Mouse (Mus musculus) stomach, embryonic 14.5 days (tissue): Measurements from ENCODE around the gene Lrrk1. TPM values are rescaled to one million over a fixed set of nuclear protein-coding genes. Genes with fewer than 3 reads are reported as not detected.
A peak's percentile ranks its signal among the peaks of the same experiment; 100 is the strongest.

Experiments
- ATAC-seq: fragments of 200-750 bp; cut with Nextera tagmentation; 2 replicates; pipeline ENCODE4 v1.8.0; 2017; ENCODE audit warnings: low read depth, moderate TSS enrichment; ENCODE audit not compliant: insufficient number of reproducible peaks, insufficient read depth, low FRiP score
- H3K27ac ChIP-seq: fragments of 300-500 bp; sonication (generic); 2 replicates; pipeline ENCODE4 v1.5.1; 2014; ENCODE audit warnings: mild to moderate bottlenecking, low read length, moderate library complexity, mixed read lengths
- H3K27me3 ChIP-seq: fragments of 300-500 bp; sonication (generic); 2 replicates; pipeline ENCODE4 v1.6.1; 2014; ENCODE audit warnings: low read length, control low read depth, mixed read lengths; ENCODE audit not compliant: control insufficient read depth, insufficient read depth
- H3K36me3 ChIP-seq: fragments of 300-500 bp; sonication (generic); 2 replicates; pipeline ENCODE4 v1.6.1; 2014; ENCODE audit warnings: mild to moderate bottlenecking, control low read depth, low read length, moderate library complexity, mixed read lengths; ENCODE audit not compliant: control insufficient read depth, insufficient read depth
- H3K4me1 ChIP-seq: fragments of 300-500 bp; sonication (generic); 2 replicates; pipeline ENCODE4 v1.6.1; 2014; ENCODE audit warnings: low read length, control low read depth, mixed read lengths; ENCODE audit not compliant: control insufficient read depth, insufficient read depth
- H3K4me2 ChIP-seq: fragments of 300-500 bp; sonication (generic); replicated peaks from 2 replicates; pipeline ENCODE4 v1.6.1; 2014; ENCODE audit warnings: low read depth, low read length, control low read depth
- H3K4me3 ChIP-seq: fragments of 300-500 bp; sonication (generic); 2 replicates; pipeline ENCODE4 v1.5.1; 2014; ENCODE audit warnings: low read depth, low read length, control low read depth
- H3K9ac ChIP-seq: fragments of 300-500 bp; sonication (generic); replicated peaks from 2 replicates; pipeline ENCODE4 v1.6.1; 2014; ENCODE audit warnings: low read depth, mild to moderate bottlenecking, control low read depth, low read length, moderate library complexity, mixed read lengths
- H3K9me3 ChIP-seq: fragments of 300-500 bp; sonication (generic); 2 replicates; pipeline ENCODE4 v1.6.1; 2016; ENCODE audit warnings: low read depth, low read length, control low read depth; ENCODE audit not compliant: control insufficient read depth
- WGBS: fragments of 180-500 bp; shearing (Covaris S2); extraction: QIAGEN DNeasy Blood & Tissue Kit; methylation state at CpG from one replicate; pipeline ENCODE4 v1.1.7; 2014; 5-methylcytosine and 5-hydroxymethylcytosine counted together
- polyA plus RNA-seq: library from polyadenylated mRNA; unstranded; fragments of >200 nt; fragmentation: Nextera tagmentation; extraction: Ambion mirVana; gene quantifications from 2 replicates; pipeline ENCODE4 v1.2.1, GENCODE M21; 2014

Gene Lrrk1
- polyA plus RNA-seq, 1 experiment from 2014 or later, result 17.9 TPM

DNA sequence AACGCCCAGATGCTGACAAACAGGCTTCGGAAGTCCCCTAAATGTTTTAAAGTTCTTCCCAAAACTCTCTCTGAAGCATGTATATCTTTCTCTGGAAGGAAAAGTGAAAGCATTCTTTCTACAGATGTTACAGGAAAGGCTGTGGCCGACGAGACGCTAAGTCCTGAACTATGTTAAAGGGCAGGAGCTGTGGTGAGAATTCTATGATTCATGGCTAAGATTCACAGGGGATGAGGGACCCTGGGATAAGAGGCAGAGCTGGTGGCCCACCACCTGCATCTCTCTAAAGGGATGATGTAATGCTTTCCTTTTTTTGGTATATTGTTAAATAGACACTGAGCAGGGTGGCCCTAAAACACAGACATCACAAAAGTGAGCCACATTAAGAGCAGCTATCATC is 44.8 kb downstream of the Lrrk1 start:
- no peak overlapping the region for H3K9ac ChIP-seq
- H3K27ac ChIP-seq, result no peak overlapping the region
- no peaks in the 10 kb centered on the region for H3K9me3 ChIP-seq
- peaks cover 18% of the 10 kb centered on the region for H3K4me1 ChIP-seq
- H3K36me3 ChIP-seq, result no peaks in the 10 kb centered on the region
- no peak for ATAC-seq
- no peak overlapping the region for H3K4me3 ChIP-seq
- no peak overlapping the region for H3K4me2 ChIP-seq
- WGBS, result 71% methylated on average over 5 of the region's 5 CpGs
- H3K27me3 ChIP-seq, result no peaks in the 10 kb centered on the region

DNA sequence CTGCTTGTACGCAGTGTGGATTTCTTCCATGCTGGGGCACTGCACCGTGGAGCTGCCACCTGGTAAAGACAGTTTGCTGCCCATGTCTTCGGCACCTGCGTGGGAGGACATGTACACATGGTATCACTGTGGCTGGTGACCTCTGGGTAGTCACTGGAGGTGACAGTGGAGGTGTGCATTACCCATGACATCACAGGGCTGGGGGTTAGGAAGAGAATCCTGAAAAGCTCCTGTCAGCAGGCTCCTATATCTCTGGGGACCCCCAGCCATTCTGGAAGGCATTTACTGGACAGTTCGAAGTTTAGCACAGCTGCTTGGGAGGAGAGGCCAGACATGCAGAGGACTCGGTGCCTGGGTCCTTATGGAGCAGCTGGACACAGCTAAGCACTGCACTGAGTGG is 45.3 kb downstream of the Lrrk1 start:
- 74% methylated on average over 6 of the region's 6 CpGs for WGBS
- H3K9ac ChIP-seq, result no peak overlapping the region
- H3K36me3 ChIP-seq, result no peaks in the 10 kb centered on the region
- no peak overlapping the region for H3K4me3 ChIP-seq
- no peak overlapping the region for H3K27ac ChIP-seq
- peaks cover 18% of the 10 kb centered on the region for H3K4me1 ChIP-seq
- no peaks in the 10 kb centered on the region for H3K27me3 ChIP-seq
- H3K4me2 ChIP-seq, result no peak overlapping the region
- no peak for ATAC-seq
- H3K9me3 ChIP-seq, result no peaks in the 10 kb centered on the region

DNA sequence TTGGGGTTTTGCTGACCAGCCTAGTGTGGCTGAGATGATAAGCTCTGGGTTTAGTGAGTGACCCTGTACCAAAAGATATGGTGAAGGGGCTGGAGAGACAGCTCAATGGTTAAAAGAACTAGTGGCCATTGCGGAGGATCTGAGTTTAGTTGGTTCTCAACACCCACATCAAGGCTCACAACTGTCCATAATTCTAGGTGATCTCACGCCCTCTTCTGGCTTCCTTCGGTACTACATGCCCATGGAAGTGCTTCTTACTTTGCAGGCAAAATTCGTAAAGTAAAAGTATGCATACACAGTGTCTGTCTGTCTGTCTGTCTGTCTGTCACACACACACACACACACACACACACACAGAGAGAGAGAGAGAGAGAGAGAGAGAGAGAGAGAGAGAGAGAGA is 45.8 kb downstream of the Lrrk1 start:
- H3K4me2 ChIP-seq, result no peak overlapping the region
- no peak overlapping the region for H3K27ac ChIP-seq
- peaks cover 15% of the 10 kb centered on the region for H3K4me1 ChIP-seq
- no peak overlapping the region for H3K4me3 ChIP-seq
- WGBS, result 42% methylated on average over 4 of the region's 4 CpGs
- H3K27me3 ChIP-seq, result no peaks in the 10 kb centered on the region
- H3K9ac ChIP-seq, result no peak overlapping the region
- no peak for ATAC-seq
- H3K36me3 ChIP-seq, result no peaks in the 10 kb centered on the region
- H3K9me3 ChIP-seq, result no peaks in the 10 kb centered on the region

DNA sequence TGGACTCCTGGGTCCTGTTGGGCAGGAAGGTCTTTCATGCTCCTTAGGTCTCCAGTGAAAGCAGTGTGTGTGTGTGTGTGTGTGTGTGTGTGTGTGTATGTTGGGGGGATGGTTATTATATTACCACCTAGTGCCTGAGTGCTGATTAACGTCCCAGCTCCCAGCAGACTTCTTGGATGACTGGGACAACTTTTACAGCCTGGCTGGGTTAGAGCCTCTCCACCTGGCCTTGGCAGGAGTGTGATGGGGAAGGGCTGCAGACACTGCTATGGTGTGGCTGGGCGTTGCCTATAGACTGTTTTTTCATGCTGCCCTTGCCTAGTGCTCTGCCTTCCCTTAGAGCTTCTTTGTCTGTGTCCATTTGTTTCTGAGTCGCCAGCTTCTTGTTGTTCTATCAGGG is 48.1 kb downstream of the Lrrk1 start:
- Histone ChIP-seq H3K27ac (peak overlapping the region; percentile 49; the same call in 1 of the 2 replicates), H3K4me2 (no peak overlapping the region), H3K4me3 (no peak overlapping the region), H3K27me3 (no peaks in the 10 kb centered on the region), H3K9me3 (no peaks in the 10 kb centered on the region), H3K4me1 (peaks cover 12% of the 10 kb centered on the region), H3K36me3 (no peaks in the 10 kb centered on the region), H3K9ac (no peak overlapping the region)
- ATAC-seq, result 0 out of 2 replicates have a peak, but pooled peaks have one; percentile 42
- WGBS, result 22% methylated on average over 3 of the region's 3 CpGs

DNA sequence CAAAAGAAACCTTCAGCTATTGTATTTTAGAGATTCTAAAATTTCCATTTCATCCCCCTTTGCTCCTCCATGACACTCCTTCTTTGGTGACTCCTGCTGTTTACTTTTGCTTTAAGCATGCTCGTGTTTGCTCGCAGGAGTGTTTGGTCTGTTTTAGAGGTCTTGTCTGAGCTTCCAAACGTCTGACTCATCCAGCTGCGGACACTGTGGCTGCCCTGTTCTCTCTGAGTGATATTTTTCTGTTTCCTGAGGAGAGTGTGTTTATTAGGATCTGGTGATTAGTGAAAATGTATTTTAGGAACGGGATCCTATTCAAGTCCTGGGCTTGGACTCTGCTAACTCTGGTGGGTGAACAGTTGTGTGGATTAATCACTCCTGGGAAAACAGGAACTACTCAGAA is 48.5 kb downstream of the Lrrk1 start:
- no peaks in the 10 kb centered on the region for H3K36me3 ChIP-seq
- no peak overlapping the region for H3K4me3 ChIP-seq
- H3K4me2 ChIP-seq, result no peak overlapping the region
- H3K27me3 ChIP-seq, result no peaks in the 10 kb centered on the region
- no peaks in the 10 kb centered on the region for H3K9me3 ChIP-seq
- H3K4me1 ChIP-seq, result peaks cover 12% of the 10 kb centered on the region
- WGBS, result 8% methylated on average over 5 of the region's 5 CpGs
- H3K27ac ChIP-seq, result peak overlapping the region; percentile 49; the same call in 1 of the 2 replicates
- no peak overlapping the region for H3K9ac ChIP-seq
- ATAC-seq, result 0 out of 2 replicates have a peak, but pooled peaks have one; percentile 42

DNA sequence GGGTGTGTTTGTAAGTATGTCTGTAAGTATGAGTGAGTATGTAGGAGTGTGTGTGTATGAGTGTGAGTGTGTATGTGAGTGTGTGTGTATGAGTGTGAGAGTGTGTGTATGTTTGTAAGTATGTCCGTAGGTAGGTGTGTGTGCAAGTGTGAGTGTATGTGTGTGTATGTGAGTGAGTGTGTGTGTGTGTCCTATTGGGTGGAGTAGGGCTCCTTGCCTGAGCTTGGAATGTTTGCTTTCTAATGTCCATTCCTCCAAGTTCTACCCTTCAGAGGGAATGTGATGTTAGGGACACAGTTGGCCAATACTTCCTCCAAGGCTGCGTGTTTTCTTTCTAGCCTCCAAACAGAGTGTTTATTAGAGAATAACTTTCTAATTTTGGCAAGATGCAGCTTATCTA is 51.2 kb downstream of the Lrrk1 start:
- Histone ChIP-seq H3K4me3 (no peak overlapping the region), H3K36me3 (no peaks in the 10 kb centered on the region), H3K9ac (no peak overlapping the region), H3K27ac (no peak overlapping the region), H3K4me1 (peaks cover 12% of the 10 kb centered on the region), H3K9me3 (no peaks in the 10 kb centered on the region), H3K27me3 (no peaks in the 10 kb centered on the region), H3K4me2 (no peak overlapping the region)
- 84% methylated on average over 2 of the region's 2 CpGs for WGBS
- no peak for ATAC-seq

DNA sequence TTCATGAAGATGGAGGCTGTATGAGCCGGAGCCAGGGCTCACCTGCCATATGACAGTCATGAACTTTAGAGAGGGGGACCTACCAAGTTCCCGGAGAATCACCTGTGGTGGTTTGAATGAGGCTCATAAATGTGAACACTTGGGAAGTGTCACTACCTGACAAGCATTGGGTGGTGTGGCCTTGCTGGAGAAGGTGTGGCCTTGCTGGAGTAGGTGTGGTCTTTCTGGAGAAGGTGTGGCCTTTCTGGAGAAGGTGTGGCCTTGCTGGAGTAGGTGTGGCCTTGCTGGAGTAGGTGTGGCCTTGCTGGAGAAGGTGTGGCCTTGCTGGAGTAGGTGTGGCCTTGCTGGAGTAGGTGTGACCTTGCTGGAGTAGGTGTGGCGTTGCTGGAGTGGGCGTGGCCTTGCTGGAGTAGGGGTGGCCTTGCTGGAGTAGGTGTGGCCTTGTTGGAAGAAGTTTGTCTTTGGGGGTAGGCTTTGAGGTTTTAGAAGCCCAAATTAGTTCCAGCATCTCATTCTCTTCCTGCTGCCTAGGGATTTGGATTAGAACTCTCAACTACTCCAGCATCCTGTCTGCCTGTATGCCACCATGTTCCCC is 54.1 kb downstream of the Lrrk1 start:
- H3K9ac ChIP-seq, result no peak overlapping the region
- H3K4me2 ChIP-seq, result no peak overlapping the region
- H3K9me3 ChIP-seq, result no peaks in the 10 kb centered on the region
- H3K4me1 ChIP-seq, result no peaks in the 10 kb centered on the region
- no peaks in the 10 kb centered on the region for H3K27me3 ChIP-seq
- H3K36me3 ChIP-seq, result no peaks in the 10 kb centered on the region
- H3K4me3 ChIP-seq, result no peak overlapping the region
- ATAC-seq, result no peak
- WGBS, result 86% methylated on average over 4 of the region's 4 CpGs
- H3K27ac ChIP-seq, result no peak overlapping the region

DNA sequence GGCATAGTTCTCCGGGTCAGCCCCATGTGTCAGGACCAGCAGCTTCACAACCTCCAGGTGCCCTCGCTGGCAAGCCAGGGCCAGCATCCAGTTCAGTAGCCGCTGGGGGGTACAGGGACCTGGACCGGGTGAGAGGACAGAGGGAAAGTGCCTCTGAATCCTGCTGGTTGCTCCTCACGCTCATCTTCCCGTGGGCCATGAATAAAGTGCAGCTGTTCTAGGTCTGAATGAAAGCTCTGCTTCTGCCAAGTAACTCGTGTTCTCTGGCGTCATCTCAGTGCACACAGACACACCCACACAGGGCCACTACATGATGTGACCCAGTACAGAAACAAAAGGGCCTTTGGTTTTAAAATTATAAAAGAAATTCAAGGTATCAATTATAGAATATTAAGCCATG is 55.8 kb downstream of the Lrrk1 start:
- Histone ChIP-seq H3K27ac (no peak overlapping the region), H3K4me2 (no peak overlapping the region), H3K4me1 (no peaks in the 10 kb centered on the region), H3K27me3 (no peaks in the 10 kb centered on the region), H3K9ac (no peak overlapping the region), H3K36me3 (no peaks in the 10 kb centered on the region), H3K9me3 (no peaks in the 10 kb centered on the region), H3K4me3 (no peak overlapping the region)
- 84% methylated on average over 8 of the region's 8 CpGs for WGBS
- no peak for ATAC-seq

DNA sequence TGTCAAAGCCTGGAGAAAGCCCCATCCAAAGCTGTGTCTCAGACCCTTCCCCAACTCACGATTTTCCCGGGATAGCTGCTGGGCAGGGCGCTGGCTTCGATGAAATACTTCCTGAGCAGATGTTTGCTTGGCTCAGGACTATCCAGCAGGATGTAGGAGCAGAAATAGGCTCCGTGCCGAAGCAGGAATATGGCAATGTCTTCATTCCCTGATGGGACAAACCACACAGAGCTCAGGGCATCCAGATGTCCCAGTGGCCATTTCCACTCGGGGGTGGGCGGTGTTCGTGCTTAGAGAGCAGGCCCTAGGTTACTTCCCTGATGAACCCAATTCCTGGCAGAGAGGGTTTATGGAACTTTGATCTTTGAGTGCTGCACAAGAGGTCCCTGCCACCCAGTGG is 57.5 kb downstream of the Lrrk1 start:
- Histone ChIP-seq H3K4me3 (no peak overlapping the region), H3K9ac (no peak overlapping the region), H3K36me3 (no peaks in the 10 kb centered on the region), H3K27me3 (no peaks in the 10 kb centered on the region), H3K4me1 (no peaks in the 10 kb centered on the region), H3K9me3 (no peaks in the 10 kb centered on the region), H3K4me2 (no peak overlapping the region), H3K27ac (no peak overlapping the region)
- WGBS, result 77% methylated on average over 9 of the region's 9 CpGs
- ATAC-seq, result no peak
